Mouse (Mus musculus): ENCODE data around the gene Gm11077. TPM values are rescaled to one million over a fixed set of nuclear protein-coding genes. Genes with fewer than 3 reads are reported as not detected.

Gene Gm11077
- not detected in 2 replicates for polyA plus RNA-seq (2012; ENCODE audit: low replicate concordance)

DNA sequence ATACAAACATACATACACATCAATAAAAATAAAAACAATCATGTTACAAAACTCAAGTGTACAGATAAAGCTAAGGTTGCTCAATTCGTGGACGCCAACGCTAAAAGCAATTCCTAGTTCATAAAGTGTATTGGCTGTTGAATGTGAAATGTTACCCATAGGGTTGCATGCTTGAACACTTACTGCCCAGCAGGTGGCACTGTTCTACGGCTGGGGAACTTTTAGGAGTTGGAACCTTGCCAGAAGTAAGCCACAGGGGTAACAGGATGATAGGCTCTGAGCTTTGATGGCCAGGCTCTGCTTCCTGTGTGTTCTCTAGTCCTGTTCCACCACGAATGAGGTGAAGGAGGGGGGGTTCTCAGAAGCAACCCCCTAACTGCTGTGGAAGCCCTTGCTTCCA is at the start of gene Gm11077:
Gene Gm11077, plus strand, starts transcription at position 13 of the 400 bp plus-strand sequence.

Other genes starting within 250 kb of the Gm11077 start
- gene Aebp2, start 106.6 kb upstream of the Gm11077 start, polyA plus RNA-seq (2012; ENCODE audit: low replicate concordance) = 26.3 and 62.6 TPM in 2 replicates

Data from hematopoietic multipotent progenitor cell, adult 10-12 weeks (in vitro differentiated cells).